Mouse (Mus musculus) olfactory bulb, adult 2 months (tissue): ENCODE results near the gene Pacrg.

ENCODE experiments used
- CTCF ChIP-seq: fragments of 200-500 bp; IDR thresholded peaks from 2 replicates; pipeline ENCODE4 v1.5.1; 2012; ENCODE audit warnings: low read depth, mild to moderate bottlenecking, low read length, moderate library complexity; ENCODE audit not compliant: insufficient read depth
- POLR2A ChIP-seq: fragments of 200-500 bp; IDR thresholded peaks from 2 replicates; pipeline ENCODE4 v1.6.1; 2012; ENCODE audit warnings: mild to moderate bottlenecking, low read depth, low read length, moderate library complexity; ENCODE audit not compliant: insufficient read depth

DNA sequence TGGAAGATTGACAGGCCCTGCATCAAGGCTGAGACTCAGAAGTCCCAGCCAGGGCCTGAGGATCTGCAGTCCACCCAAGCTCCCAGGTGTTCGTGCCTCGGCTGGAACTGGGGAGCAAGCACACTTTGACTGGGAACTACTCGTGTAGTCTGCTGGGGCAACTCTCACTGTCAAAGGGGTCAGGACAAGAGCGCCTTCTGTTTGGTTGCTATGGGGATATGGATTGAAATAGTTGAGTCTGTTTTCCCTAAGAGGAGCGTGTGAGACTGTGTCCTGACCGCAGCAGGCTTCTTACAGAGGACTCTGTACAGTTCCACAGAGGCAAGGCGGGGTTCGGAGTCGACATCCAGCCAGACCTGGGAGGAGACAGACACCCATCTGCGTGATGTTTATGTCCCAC is 440.4 kb downstream of the Pacrg start:
- TF ChIP-seq CTCF (no peak), POLR2A (no peak)
